Mouse (Mus musculus): ENCODE measurements around the gene Pi4ka. TPM values are rescaled to one million over a fixed set of nuclear protein-coding genes. Genes with fewer than 3 reads are reported as not detected.

Gene Pi4ka
- polyA plus RNA-seq (2015; fragmentation: Nextera tagmentation; extraction: Ambion mirVana), result 68.4 and 77.8 TPM in 2 replicates

- Histone ChIP-seq H3K4me2 (peak within 1 kb of the TSS; percentile 54), H3K4me1 (peaks cover 42% of the 10 kb centered on the region), H3K9ac (peak within 1 kb of the TSS; percentile 87), H3K27me3 (replicated peaks) (no peaks in the 10 kb centered on the region), H3K27ac (peak within 1 kb of the TSS; percentile 92), H3K4me3 (peak within 1 kb of the TSS; percentile 94), H3K9me3 (no peaks in the 10 kb centered on the region), H3K36me3 (replicated peaks) (no peaks in the 10 kb centered on the region)
- WGBS, result under 1% methylated on average over 58 of the region's 69 CpGs
- peak; percentile 98 for ATAC-seq (replicated peaks)
These were observed at the start of gene Pi4ka, which contains the start of gene Snap29 for GRCm38 (mm10) chr16:17405736-17406443. Gene Pi4ka, minus strand, starts transcription at chr16:17406314. Gene Snap29, plus strand, starts transcription at chr16:17405986.

GRCm38 (mm10) chr16:17452373-17452715, 46.2 kb upstream of the Pi4ka start:
- H3K4me1 ChIP-seq, result peaks cover 29% of the 10 kb centered on the region
- no peaks in the 10 kb centered on the region for H3K27me3 ChIP-seq (replicated peaks)
- H3K9ac ChIP-seq, result peak overlapping the region; percentile 92
- under 1% methylated on average over 24 of the region's 24 CpGs for WGBS
- no peaks in the 10 kb centered on the region for H3K9me3 ChIP-seq
- H3K4me2 ChIP-seq, result peak overlapping the region; percentile 91
- peak overlapping the region; percentile 86 for H3K4me3 ChIP-seq
- peak; percentile 68 for ATAC-seq (replicated peaks)
- H3K36me3 ChIP-seq (replicated peaks), result no peaks in the 10 kb centered on the region
- peak overlapping the region; percentile 97 for H3K27ac ChIP-seq

GRCm38 (mm10) chr16:17451541-17452372, 45.6 kb upstream of the Pi4ka start, which contains the start of gene Crkl:
Gene Crkl, plus strand, starts transcription at chr16:17451987.
- H3K9me3 ChIP-seq, result no peaks in the 10 kb centered on the region
- H3K4me2 ChIP-seq, result peak within 1 kb of the TSS; percentile 91
- H3K4me3 ChIP-seq, result peak within 1 kb of the TSS; percentile 86
- peak within 1 kb of the TSS; percentile 92 for H3K9ac ChIP-seq
- H3K36me3 ChIP-seq (replicated peaks), result no peaks in the 10 kb centered on the region
- peaks cover 29% of the 10 kb centered on the region for H3K4me1 ChIP-seq
- no peaks in the 10 kb centered on the region for H3K27me3 ChIP-seq (replicated peaks)
- H3K27ac ChIP-seq, result peak within 1 kb of the TSS; percentile 97
- peak; percentile 96 for ATAC-seq (replicated peaks)
- WGBS, result under 1% methylated on average over 61 of the region's 63 CpGs

GRCm38 (mm10) chr16:17432576-17432975, 26.5 kb upstream of the Pi4ka start:
- Histone ChIP-seq H3K4me2 (no peak overlapping the region), H3K36me3 (replicated peaks) (peaks cover 12% of the 10 kb centered on the region; the same call in 1 of the 2 replicates), H3K27me3 (replicated peaks) (no peaks in the 10 kb centered on the region), H3K9ac (no peak overlapping the region), H3K9me3 (no peaks in the 10 kb centered on the region), H3K27ac (no peak overlapping the region), H3K4me1 (no peaks in the 10 kb centered on the region), H3K4me3 (no peak overlapping the region)
- no peak for ATAC-seq (replicated peaks)
- 87% methylated on average over 2 of the region's 2 CpGs for WGBS

- WGBS, result 84% methylated on average over 3 of the region's 3 CpGs
- no peak for ATAC-seq (replicated peaks)
- Histone ChIP-seq H3K36me3 (replicated peaks) (peaks cover 39% of the 10 kb centered on the region), H3K4me1 (no peaks in the 10 kb centered on the region), H3K9ac (no peak overlapping the region), H3K9me3 (no peaks in the 10 kb centered on the region), H3K27me3 (replicated peaks) (no peaks in the 10 kb centered on the region), H3K4me3 (no peak overlapping the region), H3K27ac (no peak overlapping the region), H3K4me2 (no peak overlapping the region)
These were observed 16.9 kb upstream of the Pi4ka start for GRCm38 (mm10) chr16:17423021-17423420.

GRCm38 (mm10) chr16:17410209-17410608, 4.1 kb upstream of the Pi4ka start:
- H3K4me2 ChIP-seq, result no peak overlapping the region
- H3K36me3 ChIP-seq (replicated peaks), result no peaks in the 10 kb centered on the region
- 80% methylated on average over 4 of the region's 4 CpGs for WGBS
- no peak overlapping the region for H3K9ac ChIP-seq
- ATAC-seq (replicated peaks), result no peak
- H3K27ac ChIP-seq, result no peak overlapping the region
- no peak overlapping the region for H3K4me3 ChIP-seq
- no peaks in the 10 kb centered on the region for H3K9me3 ChIP-seq
- peaks cover 20% of the 10 kb centered on the region for H3K4me1 ChIP-seq
- H3K27me3 ChIP-seq (replicated peaks), result no peaks in the 10 kb centered on the region

- Histone ChIP-seq H3K27me3 (replicated peaks) (no peaks in the 10 kb centered on the region), H3K4me1 (peaks cover 29% of the 10 kb centered on the region), H3K9ac (no peak overlapping the region), H3K4me3 (no peak overlapping the region), H3K9me3 (no peaks in the 10 kb centered on the region), H3K36me3 (replicated peaks) (no peaks in the 10 kb centered on the region), H3K27ac (no peak overlapping the region), H3K4me2 (no peak overlapping the region)
- 90% methylated on average over 2 of the region's 2 CpGs for whole genome bisulfite sequencing
- no peak for ATAC-seq (replicated peaks)
These were observed 2.9 kb upstream of the Pi4ka start for GRCm38 (mm10) chr16:17409046-17409445.

- peak overlapping the region; percentile 87 for H3K9ac ChIP-seq
- ATAC-seq (replicated peaks), result no peak
- H3K27ac ChIP-seq, result peak overlapping the region; percentile 90; the same call in 1 of the 2 replicates
These were observed 558 bp upstream of the Pi4ka start for GRCm38 (mm10) chr16:17406512-17407231.

GRCm38 (mm10) chr16:17405271-17405696, 830 bp downstream of the Pi4ka start:
- H3K27me3 ChIP-seq (replicated peaks), result no peaks in the 10 kb centered on the region
- peak overlapping the region; percentile 74 for H3K9ac ChIP-seq
- no peaks in the 10 kb centered on the region for H3K9me3 ChIP-seq
- peak overlapping the region; percentile 94 for H3K4me3 ChIP-seq
- peak overlapping the region; percentile 92 for H3K27ac ChIP-seq
- peak overlapping the region; percentile 54 for H3K4me2 ChIP-seq
- H3K4me1 ChIP-seq, result peaks cover 42% of the 10 kb centered on the region
- no peaks in the 10 kb centered on the region for H3K36me3 ChIP-seq (replicated peaks)
- under 1% methylated on average over 22 of the region's 22 CpGs for WGBS
- peak; percentile 88 for ATAC-seq (replicated peaks)

More at GRCm38 (mm10) chr16:17406512-17407231, 558 bp upstream of the Pi4ka start:
- 39% methylated on average over 9 of the region's 9 CpGs for WGBS
- H3K4me3 ChIP-seq, result peak overlapping the region; percentile 94
- no peaks in the 10 kb centered on the region for H3K36me3 ChIP-seq (replicated peaks)
- no peaks in the 10 kb centered on the region for H3K9me3 ChIP-seq
- peaks cover 38% of the 10 kb centered on the region for H3K4me1 ChIP-seq
- peak overlapping the region; percentile 54 for H3K4me2 ChIP-seq
- H3K27me3 ChIP-seq (replicated peaks), result no peaks in the 10 kb centered on the region

GRCm38 (mm10) chr16:17402855-17403254, 3.3 kb downstream of the Pi4ka start:
- H3K9ac ChIP-seq, result no peak overlapping the region
- 65% methylated on average over 1 of the region's 1 CpGs for WGBS
- no peaks in the 10 kb centered on the region for H3K36me3 ChIP-seq (replicated peaks)
- no peaks in the 10 kb centered on the region for H3K9me3 ChIP-seq
- H3K4me3 ChIP-seq, result no peak overlapping the region
- H3K4me2 ChIP-seq, result no peak overlapping the region
- H3K27ac ChIP-seq, result no peak overlapping the region
- no peak for ATAC-seq (replicated peaks)
- no peaks in the 10 kb centered on the region for H3K27me3 ChIP-seq (replicated peaks)
- H3K4me1 ChIP-seq, result peaks cover 35% of the 10 kb centered on the region

GRCm38 (mm10) chr16:17392784-17393183, 13.3 kb downstream of the Pi4ka start:
- Histone ChIP-seq H3K36me3 (replicated peaks) (peaks cover 4% of the 10 kb centered on the region; the same call in 1 of the 2 replicates), H3K9me3 (no peaks in the 10 kb centered on the region), H3K9ac (no peak overlapping the region), H3K4me1 (no peaks in the 10 kb centered on the region), H3K4me3 (no peak overlapping the region), H3K27ac (no peak overlapping the region), H3K27me3 (replicated peaks) (no peaks in the 10 kb centered on the region), H3K4me2 (no peak overlapping the region)
- 80% methylated on average over 4 of the region's 4 CpGs for WGBS
- ATAC-seq (replicated peaks), result no peak

All from midbrain, embryonic 15.5 days (tissue).